Mouse (Mus musculus): ENCODE measurements around the gene Csl.

Gene Csl

DNA sequence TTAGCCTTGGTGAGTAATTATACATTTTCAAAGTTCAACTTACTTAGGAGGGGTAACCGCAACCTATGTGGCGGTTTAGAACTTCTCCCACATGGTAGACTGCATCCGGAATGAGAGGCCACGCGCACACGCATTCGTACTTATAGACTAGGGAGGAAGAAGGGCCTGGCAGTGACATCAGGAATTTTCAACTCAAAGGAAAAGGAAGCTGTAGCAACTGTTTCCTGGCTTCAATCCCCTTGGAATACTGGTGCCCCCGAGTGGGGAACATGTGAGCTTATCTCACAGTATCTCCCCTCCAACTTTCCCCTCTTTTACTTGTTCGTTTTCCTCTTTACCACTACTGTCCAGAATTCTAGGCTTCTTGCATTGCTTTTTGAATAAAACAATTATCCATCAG is at the start of gene Csl:
TSS of gene Csl (minus strand) at position 101 of the 400 bp plus-strand sequence.
- ATAC-seq (ENCODE audit: insufficient number of reproducible peaks, low FRiP score, low TSS enrichment), result no peak

- no peak for ATAC-seq (ENCODE audit: insufficient number of reproducible peaks, low FRiP score, low TSS enrichment)
These were observed 30.0 kb upstream of the Csl start for GRCm38 (mm10) chr10:99789418-99789817.

GRCm38 (mm10) chr10:99774228-99775120 is 15.0 kb upstream of the Csl start:
- no peak for ATAC-seq (ENCODE audit: insufficient number of reproducible peaks, low FRiP score, low TSS enrichment)

DNA sequence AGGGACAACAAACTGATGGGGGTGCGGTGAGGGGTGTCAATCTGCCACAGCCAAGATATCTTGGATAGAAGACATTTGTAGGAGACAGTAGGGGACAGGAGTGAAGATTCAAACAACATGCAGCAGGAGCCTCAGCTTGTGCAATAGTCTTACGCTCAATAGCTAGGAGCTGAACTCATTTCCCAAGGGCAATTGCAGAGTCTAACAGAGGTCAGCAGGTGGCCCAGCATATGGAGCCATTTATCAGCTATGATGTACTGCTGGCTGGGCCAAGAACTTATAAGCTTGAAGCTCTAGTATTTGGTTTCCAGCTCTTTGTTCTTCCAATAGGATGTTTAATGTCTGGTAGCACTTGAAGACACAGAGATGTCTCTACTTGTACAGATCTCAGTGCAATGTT is 9.3 kb downstream of the Csl start:
- ATAC-seq (ENCODE audit: insufficient number of reproducible peaks, low FRiP score, low TSS enrichment), result no peak

GRCm38 (mm10) chr10:99748668-99749260 is 10.7 kb downstream of the Csl start:
- ATAC-seq (ENCODE audit: insufficient number of reproducible peaks, low FRiP score, low TSS enrichment), result no peak

- ATAC-seq (ENCODE audit: insufficient number of reproducible peaks, low FRiP score, low TSS enrichment), result no peak
These were observed 11.4 kb downstream of the Csl start for GRCm38 (mm10) chr10:99748009-99748408.

DNA sequence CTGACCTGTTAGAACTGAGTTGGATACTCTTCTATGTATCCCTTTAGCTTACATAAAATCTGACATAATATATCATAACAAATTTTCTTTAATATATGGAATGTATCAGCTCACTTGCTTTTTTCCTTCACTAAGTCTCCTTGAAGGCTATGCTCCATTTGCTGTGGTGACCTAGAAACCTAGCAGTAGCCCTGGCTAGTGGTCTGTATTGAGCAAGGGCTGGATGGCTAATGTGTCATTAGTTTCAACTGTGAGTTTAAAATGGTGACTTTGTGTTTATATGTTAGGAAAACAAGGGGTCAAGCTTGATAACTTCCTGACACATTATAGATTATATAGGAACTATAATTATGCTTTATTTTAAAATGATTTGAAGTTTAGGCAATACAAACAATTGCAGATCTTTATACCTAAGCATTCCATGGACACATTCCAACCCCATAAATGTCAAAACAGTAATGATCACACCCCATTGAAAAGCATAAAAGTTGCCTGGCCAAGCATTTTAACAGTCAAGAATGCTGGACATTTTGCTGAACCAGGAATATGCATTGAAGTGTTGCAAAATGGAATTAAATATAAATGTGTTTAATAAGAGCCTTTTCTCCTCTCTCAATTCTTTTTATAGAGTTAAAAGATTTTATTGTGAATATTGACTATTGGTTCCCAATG is 17.7 kb downstream of the Csl start:
- ATAC-seq (ENCODE audit: insufficient number of reproducible peaks, low FRiP score, low TSS enrichment), result no peak

DNA sequence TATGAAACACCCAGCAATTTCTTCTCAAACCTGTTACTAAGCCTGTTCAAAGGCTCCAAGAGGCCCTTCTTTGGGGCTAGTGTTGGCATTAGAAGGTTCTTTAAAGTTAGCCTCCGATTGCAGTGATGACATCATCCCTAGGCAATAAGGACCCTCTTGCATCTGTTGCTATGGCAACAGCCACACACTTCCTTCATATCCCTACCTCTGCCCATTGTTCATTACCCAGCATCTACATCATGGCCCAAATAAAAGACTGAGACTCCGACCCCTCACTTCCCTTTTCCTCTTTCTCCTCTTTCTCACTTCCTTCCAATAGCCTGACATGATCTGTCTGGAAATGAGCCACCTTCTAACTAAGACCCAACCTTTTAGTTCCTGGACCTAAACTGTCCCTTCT is 46.3 kb downstream of the Csl start:
- ATAC-seq (ENCODE audit: insufficient number of reproducible peaks, low FRiP score, low TSS enrichment), result no peak

- ATAC-seq (ENCODE audit: insufficient number of reproducible peaks, low FRiP score, low TSS enrichment), result no peak
These were observed 47.9 kb downstream of the Csl start for GRCm38 (mm10) chr10:99711567-99711966.

All from cerebellum, adult (tissue).